Mouse (Mus musculus) heart, embryonic 16.5 days (tissue): ENCODE measurements around the gene Gpr15. TPM values are rescaled to one million over a fixed set of nuclear protein-coding genes. Genes with fewer than 3 reads are reported as not detected.

Experiments
- ATAC-seq: fragments of 200-750 bp; cut with Nextera tagmentation; replicated peaks from 2 replicates; pipeline ENCODE4 v1.8.0; 2017; ENCODE audit warnings: moderate number of reproducible peaks; ENCODE audit not compliant: insufficient read depth, low FRiP score; ENCODE audit errors: extremely low read depth
- H3K27ac ChIP-seq: fragments of 300-500 bp; sonication (generic); 2 replicates; pipeline ENCODE4 v1.5.1; 2014; ENCODE audit warnings: mild to moderate bottlenecking, low read length, control low read depth, moderate library complexity
- H3K27me3 ChIP-seq: fragments of 300-500 bp; sonication (generic); 2 replicates; pipeline ENCODE4 v1.6.1; 2014; ENCODE audit warnings: low read length, mixed read lengths; ENCODE audit not compliant: control insufficient read depth, insufficient read depth
- H3K36me3 ChIP-seq: fragments of 300-500 bp; sonication (generic); 2 replicates; pipeline ENCODE4 v1.6.1; 2014; ENCODE audit not compliant: control insufficient read depth, insufficient read depth
- H3K4me1 ChIP-seq: fragments of 300-500 bp; sonication (generic); 2 replicates; pipeline ENCODE4 v1.6.1; 2014; ENCODE audit warnings: low read length, mixed read lengths; ENCODE audit not compliant: control insufficient read depth, insufficient read depth
- H3K4me2 ChIP-seq: fragments of 300-500 bp; sonication (generic); 2 replicates; pipeline ENCODE4 v1.6.1; 2014; ENCODE audit warnings: low read depth, mild to moderate bottlenecking, control low read depth, low read length
- H3K4me3 ChIP-seq: fragments of 300-500 bp; sonication (generic); 2 replicates; pipeline ENCODE4 v1.5.1; 2014; ENCODE audit warnings: mild to moderate bottlenecking, control low read depth, low read length
- H3K9ac ChIP-seq: fragments of 300-500 bp; sonication (generic); 2 replicates; pipeline ENCODE4 v1.6.1; 2014; ENCODE audit warnings: low read length, control low read depth
- H3K9me3 ChIP-seq: fragments of 300-500 bp; sonication (generic); replicated peaks from 2 replicates; pipeline ENCODE4 v1.6.1; 2016; ENCODE audit warnings: low read length; ENCODE audit not compliant: control insufficient read depth
- WGBS: fragments of 180-500 bp; shearing (Covaris S2); extraction: QIAGEN DNeasy Blood & Tissue Kit; methylation state at CpG from one replicate; pipeline ENCODE4 v1.1.7; 2014; 5-methylcytosine and 5-hydroxymethylcytosine counted together
- microRNA-seq: library from miRNA; unstranded; fragments of <30 nt; microRNA quantifications from one replicate; pipeline ENCODE4, GENCODE M21; 2017
- polyA plus RNA-seq: library from polyadenylated mRNA; unstranded; fragments of >200 nt; fragmentation: Nextera tagmentation; extraction: Ambion mirVana; gene quantifications from 2 replicates; pipeline ENCODE4 v1.2.1, GENCODE M21; 2015

Gene Gpr15
- polyA plus RNA-seq, 1 experiment from 2014 or later, result 1.00 TPM

GRCm38 (mm10) chr16:58669917-58670630 is 48.8 kb downstream of the Gpr15 start, which contains the start of gene Cpox:
Cpox (plus strand) TSS chr16:58670292.
- Histone ChIP-seq H3K4me1 (peaks cover 20% of the 10 kb centered on the region), H3K27ac (peak within 1 kb of the TSS; percentile 93), H3K9me3 (no peaks in the 10 kb centered on the region), H3K27me3 (no peaks in the 10 kb centered on the region), H3K36me3 (peaks cover 18% of the 10 kb centered on the region), H3K9ac (peak within 1 kb of the TSS; percentile 93), H3K4me3 (peak within 1 kb of the TSS; percentile 83), H3K4me2 (peak within 1 kb of the TSS; percentile 92)
- under 1% methylated on average over 51 of the region's 51 CpGs for WGBS
- peak; percentile 98 for ATAC-seq

GRCm38 (mm10) chr16:58669264-58669663 is 49.6 kb downstream of the Gpr15 start:
- ATAC-seq, result no peak
- WGBS, result 10% methylated on average over 5 of the region's 5 CpGs
- Histone ChIP-seq H3K9me3 (no peaks in the 10 kb centered on the region), H3K27me3 (no peaks in the 10 kb centered on the region), H3K4me3 (peak overlapping the region; percentile 5; the same call in 1 of the 2 replicates), H3K4me2 (peak overlapping the region; percentile 92), H3K36me3 (peaks cover 12% of the 10 kb centered on the region), H3K27ac (peak overlapping the region; percentile 93), H3K9ac (peak overlapping the region; percentile 93), H3K4me1 (peaks cover 20% of the 10 kb centered on the region)

GRCm38 (mm10) chr16:58668586-58668985 is 50.3 kb downstream of the Gpr15 start:
- ATAC-seq, result no peak
- 76% methylated on average over 3 of the region's 3 CpGs for WGBS
- no peak overlapping the region for H3K4me3 ChIP-seq
- H3K36me3 ChIP-seq, result peaks cover 5% of the 10 kb centered on the region; the same call in 1 of the 2 replicates
- H3K4me2 ChIP-seq, result no peak overlapping the region
- peak overlapping the region; percentile 93 for H3K27ac ChIP-seq
- no peaks in the 10 kb centered on the region for H3K9me3 ChIP-seq
- peaks cover 20% of the 10 kb centered on the region for H3K4me1 ChIP-seq
- no peaks in the 10 kb centered on the region for H3K27me3 ChIP-seq
- no peak overlapping the region for H3K9ac ChIP-seq

Small RNA genes lying within 50 kb of the gene (microRNA-seq; reads per million reads assigned to microRNA genes)
- gene Gm27564, result not detected

Other genes starting within 250 kb of the Gpr15 start
- gene St3gal6, start 194.8 kb downstream of the Gpr15 start, polyA plus RNA-seq, result 18.0 and 19.6 TPM in 2 replicates
- gene Gm813, start 102.1 kb downstream of the Gpr15 start, polyA plus RNA-seq, result not detected in 2 replicates
- not detected in 2 replicates for gene E330017A01Rik, start 80.3 kb downstream of the Gpr15 start, polyA plus RNA-seq
- gene Cpox, start 48.8 kb downstream of the Gpr15 start, polyA plus RNA-seq, result 33.3 and 37.1 TPM in 2 replicates
- 101 and 112 TPM in 2 replicates for gene Cldnd1, start 8.8 kb upstream of the Gpr15 start, polyA plus RNA-seq
- gene Olfr172, start 44.1 kb upstream of the Gpr15 start, polyA plus RNA-seq, result not detected in 2 replicates
- gene Olfr173, start 81.2 kb upstream of the Gpr15 start, polyA plus RNA-seq, result not detected in 2 replicates
- gene Olfr175-ps1, start 107.7 kb upstream of the Gpr15 start, polyA plus RNA-seq, result not detected in 2 replicates
- not detected in 2 replicates for gene Olfr177, start 155.7 kb upstream of the Gpr15 start, polyA plus RNA-seq
- gene Olfr178, start 173.0 kb upstream of the Gpr15 start, polyA plus RNA-seq, result not detected in 2 replicates
- gene Olfr181, start 209.7 kb upstream of the Gpr15 start, polyA plus RNA-seq, result not detected in 2 replicates
- not detected in 2 replicates for gene Olfr180, start 210.3 kb upstream of the Gpr15 start, polyA plus RNA-seq